Mouse (Mus musculus): ENCODE results near the gene Lysmd1. TPM values are rescaled to one million over a fixed set of nuclear protein-coding genes. Genes with fewer than 3 reads are reported as not detected.

Gene Lysmd1
- polyA plus RNA-seq, 1 experiment from 2014 or later, result 9.1 TPM

Small RNAs within 50 kb of the gene (microRNA-seq; reads per million reads assigned to microRNA genes)
- gene Mir8099-1, result not detected

Other genes with a start within 250 kb of the Lysmd1 start
- 355 and 392 TPM in 2 replicates for gene Psmb4, start 247.1 kb upstream of the Lysmd1 start, polyA plus RNA-seq (2014; fragmentation: Nextera tagmentation; extraction: Ambion mirVana)
- gene Selenbp1, start 201.0 kb upstream of the Lysmd1 start, polyA plus RNA-seq (2014; fragmentation: Nextera tagmentation; extraction: Ambion mirVana), result 35.6 and 40.0 TPM in 2 replicates
- 8.7 and 13.0 TPM in 2 replicates for gene Rfx5, start 180.0 kb upstream of the Lysmd1 start, polyA plus RNA-seq (2014; fragmentation: Nextera tagmentation; extraction: Ambion mirVana)
- 22.6 and 25.7 TPM in 2 replicates for gene Pi4kb, start 159.4 kb upstream of the Lysmd1 start, polyA plus RNA-seq (2014; fragmentation: Nextera tagmentation; extraction: Ambion mirVana)
- gene Zfp687, start 118.6 kb upstream of the Lysmd1 start, polyA plus RNA-seq (2014; fragmentation: Nextera tagmentation; extraction: Ambion mirVana), result 28.7 and 38.1 TPM in 2 replicates
- 261 and 286 TPM in 2 replicates for gene Psmd4, start 91.5 kb upstream of the Lysmd1 start, polyA plus RNA-seq (2014; fragmentation: Nextera tagmentation; extraction: Ambion mirVana)
- 16.9 and 22.8 TPM in 2 replicates for gene Pip5k1a, start 27.2 kb upstream of the Lysmd1 start, polyA plus RNA-seq (2014; fragmentation: Nextera tagmentation; extraction: Ambion mirVana)
- gene Vps72, start 23.1 kb upstream of the Lysmd1 start, polyA plus RNA-seq (2014; fragmentation: Nextera tagmentation; extraction: Ambion mirVana), result 182 and 190 TPM in 2 replicates
- gene Tmod4, start 9.6 kb upstream of the Lysmd1 start, polyA plus RNA-seq (2014; fragmentation: Nextera tagmentation; extraction: Ambion mirVana), result 1.5 and 1.7 TPM in 2 replicates
- gene Scnm1, start 77 bp upstream of the Lysmd1 start, polyA plus RNA-seq (2014; fragmentation: Nextera tagmentation; extraction: Ambion mirVana), result 69.6 and 84.7 TPM in 2 replicates
- gene Tnfaip8l2, start 8.3 kb downstream of the Lysmd1 start, polyA plus RNA-seq (2014; fragmentation: Nextera tagmentation; extraction: Ambion mirVana), result 2.1 TPM in 2 replicates
- gene Sema6c, start 26.4 kb downstream of the Lysmd1 start, polyA plus RNA-seq (2014; fragmentation: Nextera tagmentation; extraction: Ambion mirVana), result 5.3 and 5.8 TPM in 2 replicates
- gene Gabpb2, start 83.8 kb downstream of the Lysmd1 start, polyA plus RNA-seq (2014; fragmentation: Nextera tagmentation; extraction: Ambion mirVana), result 9.7 and 15.4 TPM in 2 replicates
- 109 and 113 TPM in 2 replicates for gene Cdc42se1, start 94.6 kb downstream of the Lysmd1 start, polyA plus RNA-seq (2014; fragmentation: Nextera tagmentation; extraction: Ambion mirVana)
- gene Mllt11, start 98.1 kb downstream of the Lysmd1 start, polyA plus RNA-seq (2014; fragmentation: Nextera tagmentation; extraction: Ambion mirVana), result 18.5 and 19.1 TPM in 2 replicates
- 0.19 and 0.57 TPM in 2 replicates for gene Gm128, start 107.5 kb downstream of the Lysmd1 start, polyA plus RNA-seq (2014; fragmentation: Nextera tagmentation; extraction: Ambion mirVana)
- 2.1 and 2.4 TPM in 2 replicates for gene Bnipl, start 117.1 kb downstream of the Lysmd1 start, polyA plus RNA-seq (2014; fragmentation: Nextera tagmentation; extraction: Ambion mirVana)
- gene Mindy1, start 147.3 kb downstream of the Lysmd1 start, polyA plus RNA-seq (2014; fragmentation: Nextera tagmentation; extraction: Ambion mirVana), result 33.0 and 40.9 TPM in 2 replicates
- 15.4 and 22.1 TPM in 2 replicates for gene Prune1, start 148.0 kb downstream of the Lysmd1 start, polyA plus RNA-seq (2014; fragmentation: Nextera tagmentation; extraction: Ambion mirVana)
- 3.7 and 4.3 TPM in 2 replicates for gene Anxa9, start 173.1 kb downstream of the Lysmd1 start, polyA plus RNA-seq (2014; fragmentation: Nextera tagmentation; extraction: Ambion mirVana)
- 103 and 154 TPM in 2 replicates for gene Cers2, start 180.7 kb downstream of the Lysmd1 start, polyA plus RNA-seq (2014; fragmentation: Nextera tagmentation; extraction: Ambion mirVana)
- gene Setdb1, start 223.1 kb downstream of the Lysmd1 start, polyA plus RNA-seq (2014; fragmentation: Nextera tagmentation; extraction: Ambion mirVana), result 30.2 and 56.5 TPM in 2 replicates

All from kidney, embryonic 14.5 days (tissue).